Mouse (Mus musculus): ENCODE results near the gene Fer. TPM values are rescaled to one million over a fixed set of nuclear protein-coding genes. Genes with fewer than 3 reads are reported as not detected.

The Fer gene
- total RNA-seq, 2 experiments from 2014 or later, result 16.1 to 17.9 TPM

DNA sequence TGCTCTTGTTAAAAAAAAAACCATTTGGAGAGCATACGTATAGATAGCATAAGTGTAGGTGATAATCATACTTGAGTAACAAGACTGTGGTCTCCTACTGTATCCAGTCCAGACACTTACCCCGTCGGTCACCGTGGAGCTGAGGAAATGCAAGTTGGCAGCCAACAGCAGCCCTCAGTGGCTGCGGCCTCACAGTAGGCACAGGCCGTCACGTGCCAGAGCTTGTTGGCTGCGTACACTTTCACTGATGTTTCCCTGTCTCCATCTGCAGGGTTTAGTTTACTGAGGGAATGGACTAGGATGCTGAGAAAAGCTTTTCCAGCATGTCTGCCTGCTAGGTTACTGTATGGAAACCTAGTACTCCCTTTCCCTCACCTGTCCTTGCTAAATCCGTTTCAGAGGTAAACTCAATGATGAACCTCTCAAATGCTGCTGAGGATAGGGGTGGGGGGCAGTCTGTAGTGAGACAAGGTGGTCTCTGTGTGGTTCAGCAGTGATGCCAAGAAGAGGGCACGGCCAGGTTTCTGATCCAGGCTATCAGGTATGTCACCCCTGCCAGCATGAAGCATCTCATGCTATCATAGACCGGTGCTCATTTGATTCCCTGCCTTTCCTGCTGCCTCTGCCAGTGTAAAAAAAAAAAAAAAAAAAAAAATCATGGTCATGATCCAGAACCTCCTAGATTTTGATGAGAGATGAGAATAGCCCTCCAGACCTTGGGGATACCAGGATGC is 224.2 kb downstream of the Fer start:
- DNase-seq, result no peak

GRCm38 (mm10) chr17:64087871-64088270 is 225.0 kb downstream of the Fer start:
- no peak for DNase-seq

DNA sequence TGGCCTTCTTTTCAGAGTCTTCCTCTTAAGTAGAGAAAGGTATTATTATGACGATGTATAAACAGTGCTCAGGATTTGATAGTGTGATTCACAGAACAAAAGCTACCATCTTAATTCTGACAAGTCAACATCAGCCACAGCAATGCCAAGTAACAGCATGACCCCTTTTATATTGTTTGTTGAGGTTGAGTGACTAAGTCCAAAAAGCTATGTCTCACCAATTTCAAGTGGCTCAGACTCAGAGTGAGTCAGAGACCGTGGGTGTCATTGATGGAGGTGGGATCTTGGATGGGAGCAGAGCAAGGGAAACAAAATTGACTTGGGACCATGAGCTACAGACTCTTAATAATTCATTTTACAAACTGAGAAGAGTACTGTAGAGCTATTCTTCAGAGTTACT is 230.9 kb downstream of the Fer start:
- no peak for DNase-seq

- no peak for DNase-seq
These were observed 233.9 kb downstream of the Fer start for GRCm38 (mm10) chr17:64096811-64097210.

DNA sequence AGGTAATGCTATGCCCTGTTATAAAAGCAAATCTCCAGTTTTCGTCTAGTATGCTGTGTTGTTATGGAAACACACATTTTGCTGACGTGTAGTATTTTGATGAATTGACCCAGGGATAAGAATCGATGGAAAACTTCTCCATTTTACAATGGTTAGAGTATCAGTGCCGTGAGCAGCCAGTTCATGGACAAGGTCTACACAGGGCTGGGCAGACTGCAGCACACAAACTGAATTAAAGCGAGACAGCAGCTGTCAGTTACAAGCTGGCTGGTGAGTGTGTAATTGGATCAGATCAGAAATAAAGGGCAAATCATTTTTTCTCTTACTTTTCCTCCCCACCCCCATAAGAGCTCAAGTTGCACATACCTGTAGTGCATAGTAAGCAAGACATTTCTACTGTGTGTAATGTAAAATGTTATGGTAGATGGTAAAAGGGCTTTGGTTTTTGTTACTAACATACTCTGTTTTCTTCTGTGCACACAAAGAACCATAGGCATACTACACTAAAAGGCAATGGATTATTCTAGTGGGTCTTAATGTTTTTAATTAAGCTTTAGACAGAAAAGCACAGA is 235.0 kb downstream of the Fer start:
- no peak for DNase-seq

- DNase-seq, result peak; percentile 10 to 41
These were observed 236.7 kb downstream of the Fer start for GRCm38 (mm10) chr17:64099395-64100171.

DNA sequence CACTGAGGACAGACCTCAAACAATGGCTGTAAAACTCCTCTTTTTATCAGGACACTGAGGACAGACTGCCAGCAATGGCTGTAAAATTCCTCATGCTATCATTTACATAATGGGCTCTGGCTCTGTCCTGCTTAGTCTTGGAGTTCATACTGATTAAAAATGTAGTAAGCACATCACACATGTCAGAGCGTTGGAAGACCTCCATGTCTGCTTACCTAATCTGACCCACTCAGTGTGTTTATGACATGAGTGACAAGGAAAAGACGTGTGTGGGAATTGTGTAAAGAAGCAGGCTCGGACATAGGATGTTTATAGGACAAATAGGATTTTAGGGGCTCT is 237.3 kb downstream of the Fer start:
- peak; percentile 64 to 75 for DNase-seq

DNA sequence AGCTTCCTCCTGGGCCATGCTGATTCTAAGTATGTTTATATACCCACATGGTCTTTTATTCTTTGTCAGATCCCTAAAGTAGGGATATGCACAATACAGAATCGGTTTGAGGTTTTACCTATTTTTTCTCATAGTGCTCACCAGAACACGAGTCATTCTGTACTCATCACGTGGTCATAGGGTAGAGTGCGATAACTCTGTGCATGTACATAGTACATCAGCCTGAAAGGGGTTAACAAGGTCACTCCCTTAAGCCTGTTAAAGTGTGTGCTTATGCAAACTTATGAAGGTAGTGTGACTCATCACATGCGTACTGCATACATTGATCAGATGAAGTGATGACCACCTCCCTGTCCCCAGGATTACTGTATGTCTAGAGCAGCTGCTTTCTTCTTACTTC is 245.9 kb downstream of the Fer start:
- DNase-seq, result no peak

DNA sequence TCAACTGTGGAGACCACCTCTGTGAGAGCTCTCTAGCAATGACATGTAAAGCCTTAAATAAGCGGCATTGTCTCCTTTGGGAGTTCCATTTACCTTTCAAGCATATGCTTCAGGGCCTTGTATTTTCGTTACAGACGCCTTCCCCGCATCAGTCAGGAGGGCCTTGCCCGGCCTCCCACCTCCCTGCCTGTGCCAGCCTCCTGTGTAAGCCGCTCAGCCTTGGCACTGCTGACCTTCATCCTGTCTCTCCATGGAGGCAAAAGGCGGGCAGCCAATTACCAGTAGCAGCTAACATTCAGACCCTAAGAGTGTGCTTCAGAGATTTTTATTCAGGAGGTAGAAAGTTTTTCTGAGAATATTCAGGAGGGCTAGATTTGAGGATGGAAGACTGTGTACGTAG is 247.0 kb downstream of the Fer start:
- DNase-seq, result no peak

- DNase-seq, result no peak
These were observed 250.8 kb downstream of the Fer start for GRCm38 (mm10) chr17:64113625-64114024.

DNA sequence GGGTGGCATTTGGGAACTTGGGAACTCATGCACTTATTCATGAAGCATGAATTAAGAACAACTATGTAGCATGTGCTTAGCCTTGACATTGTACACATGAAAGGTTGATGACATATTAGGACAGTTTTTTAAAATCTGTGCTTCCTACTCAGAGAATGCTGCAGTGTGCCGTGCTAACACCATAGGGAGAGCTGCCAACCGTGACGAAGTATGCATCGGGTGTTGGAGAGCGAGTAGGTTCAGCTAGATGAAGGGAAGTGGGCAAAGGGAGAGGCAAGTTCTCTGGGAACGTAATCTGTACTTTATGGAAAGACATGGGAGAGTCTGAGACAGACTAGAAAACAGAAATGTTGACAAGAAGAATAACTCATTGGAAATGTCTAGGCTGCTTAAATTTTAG is 253.9 kb downstream of the Fer start:
- DNase-seq, result no peak

DNA sequence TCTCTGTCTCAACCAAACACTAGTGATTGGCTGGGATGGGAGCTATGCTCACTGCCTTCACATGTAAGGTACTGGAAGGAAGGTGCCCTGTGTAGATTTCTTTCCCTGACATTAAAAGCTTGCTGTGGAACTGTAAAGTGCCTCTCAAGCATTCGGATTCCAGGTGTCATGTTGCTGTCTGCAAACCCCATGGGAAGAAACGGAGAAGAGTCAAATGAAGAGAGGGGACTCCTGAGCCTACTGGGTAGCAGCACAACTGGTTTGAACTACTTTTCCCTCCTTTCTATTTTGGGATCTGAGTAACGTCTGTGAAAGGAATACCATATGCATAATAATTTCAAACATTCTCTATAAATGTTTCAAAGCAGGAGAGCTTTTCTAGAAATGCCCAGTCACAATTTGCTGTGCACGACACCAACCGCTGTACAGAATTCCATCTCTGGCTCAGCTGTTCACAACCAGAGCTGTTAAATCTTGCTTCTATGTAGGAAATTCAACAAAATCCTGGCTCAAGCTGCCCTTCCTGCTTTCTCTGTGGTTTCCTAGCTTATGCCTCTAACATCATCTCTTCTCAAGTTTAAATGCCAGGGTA is 256.9 kb downstream of the Fer start:
- no peak for DNase-seq

DNA sequence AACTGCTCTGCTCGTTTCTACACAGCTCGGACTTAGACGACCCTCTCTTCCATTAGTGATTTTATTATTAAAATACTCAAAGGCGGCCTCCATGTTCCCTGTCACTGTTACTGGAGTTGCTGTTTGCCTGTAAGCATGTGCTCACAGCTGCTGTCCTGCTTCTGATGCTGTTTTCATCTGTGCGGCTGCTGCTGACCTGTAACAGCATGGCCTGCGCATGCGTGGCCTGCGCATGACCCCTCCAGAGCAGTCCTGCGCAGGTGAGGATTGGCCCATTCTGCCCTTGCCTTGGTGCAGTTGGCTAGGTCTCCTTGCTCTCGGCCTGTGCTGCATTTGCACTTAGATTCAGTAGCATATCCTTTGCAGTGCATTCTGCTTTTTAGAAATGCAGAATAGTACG is 259.7 kb downstream of the Fer start:
- DNase-seq, result peak in 1 of 2 experiments; percentile 2

DNA sequence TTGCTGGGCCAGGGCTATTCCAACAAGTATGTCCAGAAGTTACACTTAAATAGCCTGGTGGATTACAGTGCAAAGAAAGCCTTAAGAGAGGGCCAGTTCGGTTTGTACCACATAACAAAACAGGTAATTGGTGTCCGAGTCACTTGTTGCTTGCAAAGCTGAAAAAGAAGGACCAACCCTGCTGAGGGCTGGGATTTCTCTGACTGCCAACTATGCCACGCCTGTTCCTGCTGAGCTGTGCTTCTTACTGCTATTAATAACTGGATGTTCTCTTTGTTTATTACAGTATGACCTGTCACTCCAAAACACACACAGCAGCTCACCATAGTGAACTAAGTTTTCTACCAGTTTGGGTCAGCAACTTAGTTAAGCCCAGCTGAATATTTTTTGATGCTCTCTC is 260.9 kb downstream of the Fer start:
- peak; percentile 38 to 63 for DNase-seq

DNA sequence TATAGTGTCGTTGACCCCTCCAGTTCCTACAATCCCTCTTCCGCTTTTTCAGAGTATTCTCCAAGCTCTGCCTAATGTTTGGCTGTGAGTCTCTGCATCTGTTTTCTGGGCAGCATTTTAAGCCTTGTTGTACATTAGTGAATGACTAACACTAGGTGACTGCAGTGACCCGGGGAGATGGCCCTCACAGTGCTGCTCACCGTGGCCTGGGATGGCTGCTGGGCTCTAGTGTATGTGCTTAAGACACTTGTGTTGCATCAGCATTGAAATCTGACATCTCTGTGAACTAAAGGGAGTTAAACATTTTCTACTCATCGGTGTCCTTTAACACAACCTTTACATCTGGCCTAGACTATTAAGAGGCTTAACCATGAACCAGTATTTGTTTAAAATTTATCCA is 264.0 kb downstream of the Fer start:
- DNase-seq, result no peak

DNA sequence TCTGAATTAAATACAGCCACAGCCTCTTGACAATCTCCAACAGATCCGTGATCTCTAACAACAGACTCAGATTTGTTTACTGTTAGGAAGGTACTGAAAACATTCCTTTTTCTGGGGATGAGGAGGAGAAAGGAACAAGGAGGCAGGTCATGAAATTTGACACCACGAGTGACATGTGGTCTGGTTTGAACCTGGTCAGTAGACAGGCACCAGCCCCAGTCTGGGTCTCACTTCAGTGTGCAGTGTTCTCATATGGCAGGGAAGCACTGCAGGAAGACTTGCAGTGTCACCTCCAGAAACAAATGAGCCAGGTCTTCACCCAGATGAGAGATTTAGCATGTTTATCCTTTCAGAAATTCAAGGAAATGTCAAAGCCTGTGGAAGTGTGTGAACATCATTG is 266.9 kb downstream of the Fer start:
- DNase-seq, result no peak

DNA sequence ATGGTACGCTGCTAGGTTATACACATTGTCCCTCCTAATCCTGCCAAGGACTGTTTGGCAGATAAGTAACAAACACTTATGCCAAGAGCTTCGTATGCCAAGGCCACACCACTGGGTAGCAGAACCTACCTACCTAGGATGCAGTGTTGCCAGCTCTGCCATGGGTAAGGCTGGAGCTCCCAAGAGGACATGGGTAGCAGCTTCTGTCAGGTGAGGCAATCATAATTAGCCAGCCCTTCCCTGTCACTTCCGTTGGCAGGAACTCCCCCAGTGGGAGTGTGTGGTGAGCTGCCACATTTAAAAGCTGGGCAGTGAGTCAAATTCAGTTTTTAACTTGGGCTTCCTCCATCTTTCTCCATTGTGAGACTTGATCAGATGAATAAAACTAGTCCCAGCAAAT is 267.5 kb downstream of the Fer start:
- peak; percentile 48 to 69 for DNase-seq

DNA sequence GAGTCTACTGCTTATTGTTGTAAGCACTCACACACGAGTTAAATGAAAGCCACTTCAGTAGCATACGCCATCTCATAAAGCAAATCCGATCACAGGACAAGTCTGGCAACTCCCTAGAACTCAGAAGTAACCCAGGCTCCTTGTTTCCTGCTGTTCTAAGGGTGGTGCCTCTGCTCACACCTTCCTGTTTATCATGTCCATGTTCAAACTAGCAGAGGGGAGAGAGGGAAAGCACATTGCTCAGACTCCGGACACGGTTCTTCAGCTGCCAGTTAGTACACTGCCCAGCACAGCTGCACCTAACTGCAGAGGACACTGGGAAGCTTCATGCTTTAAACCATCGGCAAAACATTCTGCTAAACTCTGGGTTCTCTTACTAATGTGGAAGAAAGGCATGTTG is 269.3 kb downstream of the Fer start:
- DNase-seq, result peak in 1 of 2 experiments; percentile 11

DNA sequence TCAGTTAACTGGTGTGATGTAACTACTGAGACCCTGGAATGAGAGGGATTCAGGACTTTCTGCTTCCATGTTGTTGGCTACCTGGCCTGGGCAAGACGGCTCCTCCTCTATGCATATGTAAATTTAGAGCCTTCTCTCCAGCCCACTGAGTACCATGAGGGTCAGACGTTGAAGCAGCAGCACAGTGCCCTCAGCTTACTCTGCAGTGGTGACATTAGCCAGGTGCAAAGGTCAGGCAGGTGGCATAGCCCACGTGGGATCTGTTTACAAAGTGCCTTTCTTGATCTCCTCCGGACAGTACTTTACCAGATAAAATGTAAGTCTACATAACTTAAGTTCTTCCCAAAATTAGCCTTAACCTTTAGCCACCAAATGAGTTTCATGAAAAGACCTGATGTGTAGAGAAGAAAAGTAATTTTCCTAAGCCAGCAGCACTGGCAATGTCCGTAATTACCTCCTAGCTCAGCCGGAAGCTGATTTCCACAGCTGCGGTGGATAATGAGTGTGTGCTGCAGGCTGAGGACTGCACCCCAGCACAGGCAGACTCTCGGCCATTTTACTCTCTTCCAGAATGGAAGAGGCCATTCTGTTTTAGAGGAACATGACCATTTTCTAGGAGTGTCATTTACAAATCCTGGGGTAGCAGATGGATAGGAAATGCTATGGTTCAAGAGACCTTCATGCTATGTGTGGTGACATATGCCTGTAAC is 273.2 kb downstream of the Fer start:
- no peak for DNase-seq

- no peak for DNase-seq
These were observed 275.3 kb downstream of the Fer start for GRCm38 (mm10) chr17:64138036-64138717.

GRCm38 (mm10) chr17:64139231-64139915 is 276.5 kb downstream of the Fer start:
- no peak for DNase-seq

All from heart, adult 18-20 months (tissue).